Mouse (Mus musculus) cerebellum, postnatal 25 days (tissue): ENCODE results near the gene Ano10.
"Not testable (repeated sequence)": the region's sequence is repeated elsewhere in the genome, so short reads cannot be mapped to it uniquely, and the experiment has no call there.

Experiments used
- DNase-seq, 2 experiments: peaks; one replicate each; pipeline ENCODE4 v3.0.0; 2021; ENCODE audit warnings: mixed read lengths in 2 of 2

The Ano10 gene

GRCm38 (mm10) chr9:122195042-122195682 lies 99.1 kb downstream of the Ano10 start:
- DNase-seq = peak; percentile 81 to 89

- DNase-seq = no peak
These were observed 100.4 kb downstream of the Ano10 start for GRCm38 (mm10) chr9:122193823-122194222.

- DNase-seq = no peak
These were observed 100.9 kb downstream of the Ano10 start for GRCm38 (mm10) chr9:122193361-122193760.

- DNase-seq = no peak
These were observed 105.5 kb downstream of the Ano10 start for GRCm38 (mm10) chr9:122188724-122189123.

GRCm38 (mm10) chr9:122187451-122187921 lies 106.7 kb downstream of the Ano10 start:
- no peak for DNase-seq

- DNase-seq = no peak
These were observed 107.5 kb downstream of the Ano10 start for GRCm38 (mm10) chr9:122186643-122187226.

GRCm38 (mm10) chr9:122185953-122186352 lies 108.3 kb downstream of the Ano10 start:
- DNase-seq = no peak

- DNase-seq = peak; percentile 78 to 87
These were observed 109.2 kb downstream of the Ano10 start for GRCm38 (mm10) chr9:122185061-122185460.

GRCm38 (mm10) chr9:122184329-122184728 lies 109.9 kb downstream of the Ano10 start:
- no peak for DNase-seq

GRCm38 (mm10) chr9:122183074-122183473 lies 111.1 kb downstream of the Ano10 start:
- no peak for DNase-seq

GRCm38 (mm10) chr9:122180105-122180504 lies 114.1 kb downstream of the Ano10 start:
- no peak for DNase-seq

GRCm38 (mm10) chr9:122178427-122178826 lies 115.8 kb downstream of the Ano10 start:
- no peak for DNase-seq

- no peak for DNase-seq
These were observed 116.7 kb downstream of the Ano10 start for GRCm38 (mm10) chr9:122177256-122178220.

GRCm38 (mm10) chr9:122174723-122175122 lies 119.5 kb downstream of the Ano10 start:
- peak in 1 of 2 experiments; percentile 52 for DNase-seq

GRCm38 (mm10) chr9:122173405-122174233 lies 120.6 kb downstream of the Ano10 start:
- peak; percentile 67 to 77 for DNase-seq

GRCm38 (mm10) chr9:122172612-122173186 lies 121.5 kb downstream of the Ano10 start:
- DNase-seq = no peak

- DNase-seq = peak; percentile 81 to 84
These were observed 124.3 kb downstream of the Ano10 start for GRCm38 (mm10) chr9:122169901-122170300.

GRCm38 (mm10) chr9:122167719-122168118 lies 126.5 kb downstream of the Ano10 start:
- not testable (repeated sequence) for DNase-seq

- DNase-seq = no peak
These were observed 129.7 kb downstream of the Ano10 start for GRCm38 (mm10) chr9:122164535-122164934.

GRCm38 (mm10) chr9:122157079-122157441 lies 137.2 kb downstream of the Ano10 start:
- peak in 1 of 2 experiments; percentile 55 for DNase-seq

GRCm38 (mm10) chr9:122156389-122157078 lies 137.7 kb downstream of the Ano10 start:
- no peak for DNase-seq
